Mouse (Mus musculus) gastrocnemius, postnatal 10 days (tissue): ENCODE results near the gene Dip2a. TPM values are rescaled to one million over a fixed set of nuclear protein-coding genes. Genes with fewer than 3 reads are reported as not detected.
A peak's percentile ranks its signal among the peaks of the same experiment; 100 is the strongest.

ENCODE experiments used
- DNase-seq: peaks from one replicate; pipeline ENCODE4 v3.0.0; 2021; ENCODE audit warnings: mixed read lengths
- total RNA-seq, 2 experiments: library from RNA; stranded (reverse); gene quantifications; 2 replicates each; pipeline ENCODE4 v1.2.3; 2021

Gene Dip2a
- total RNA-seq, 2 experiments from 2014 or later = 11.0 to 16.9 TPM

DNA sequence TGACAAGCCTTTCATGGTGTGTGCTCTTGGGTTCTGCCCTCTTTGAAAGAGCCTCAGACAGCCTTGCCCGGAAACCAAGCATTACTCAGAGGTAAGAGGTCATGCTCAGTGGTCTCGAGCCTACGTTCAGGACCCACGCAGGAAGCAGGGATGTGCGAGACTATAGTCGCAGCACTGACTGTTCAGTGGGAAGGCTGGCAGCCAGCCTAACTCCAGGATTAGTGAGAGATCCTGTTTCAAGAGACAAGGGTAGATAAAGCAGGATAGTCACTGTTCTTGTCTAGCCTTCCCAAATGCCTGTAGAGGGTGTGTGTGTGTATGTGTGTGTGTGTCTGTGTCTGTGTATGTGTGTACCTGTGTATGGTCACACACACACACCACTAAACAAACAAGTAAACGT, 28.9 kb downstream of the Dip2a start:
- no peak for DNase-seq

DNA sequence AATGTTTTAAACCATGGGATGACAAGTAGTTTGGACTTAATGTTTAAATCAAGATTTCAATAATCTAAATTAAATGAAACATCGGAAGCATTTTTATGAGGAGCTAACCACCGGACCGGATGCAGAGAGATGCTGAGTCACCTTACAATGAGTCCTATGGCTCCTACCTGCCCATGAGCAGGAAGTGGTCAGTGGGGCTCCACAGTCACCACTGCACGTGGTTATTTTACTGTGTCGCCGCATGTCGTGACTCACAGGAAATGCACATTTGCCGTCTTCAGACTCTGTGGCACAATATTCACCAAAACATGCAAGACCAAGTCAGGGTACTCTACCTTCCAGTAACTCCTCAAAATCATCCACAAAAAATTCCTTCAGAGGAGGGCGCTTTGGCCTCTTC, 38.4 kb downstream of the Dip2a start:
- DNase-seq = no peak

DNA sequence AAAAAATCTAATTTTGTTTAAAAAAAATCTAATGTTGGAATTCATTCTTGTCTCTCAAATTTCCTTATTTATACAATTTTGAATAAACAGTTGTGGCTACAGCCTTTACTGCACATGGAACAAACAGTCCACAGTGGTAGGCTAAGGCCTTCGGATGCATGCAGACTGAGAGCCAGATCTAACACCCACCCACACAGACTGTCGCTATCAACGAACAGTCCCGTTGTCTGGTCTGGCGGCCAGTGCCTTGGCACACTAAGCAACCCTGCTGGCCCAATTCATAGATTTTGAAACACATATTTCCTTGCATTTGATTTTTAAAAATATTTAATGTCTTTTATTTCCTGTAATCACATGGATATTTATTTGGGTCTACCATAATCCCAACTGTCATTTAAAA, 45.0 kb downstream of the Dip2a start:
- DNase-seq = no peak

DNA sequence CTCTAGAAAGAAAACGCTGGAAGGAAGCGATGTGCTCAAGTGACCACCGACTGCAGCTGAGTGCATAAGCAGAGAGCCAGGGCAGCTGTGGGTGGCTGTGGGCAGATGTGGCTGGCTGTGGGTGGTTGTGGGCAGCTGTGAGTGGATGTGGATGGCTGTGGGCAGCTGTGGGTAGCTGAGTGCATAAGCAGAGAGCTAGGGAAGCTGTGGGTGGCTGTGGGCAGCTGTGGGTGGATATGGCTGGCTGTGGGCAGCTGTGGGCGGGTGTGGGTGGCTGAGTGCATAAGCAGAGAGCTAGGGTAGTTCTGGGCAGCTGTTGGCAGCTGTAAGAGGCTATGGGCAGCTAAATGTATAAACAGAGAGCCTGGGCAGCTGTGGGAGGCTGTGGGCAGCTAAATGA, 51.9 kb downstream of the Dip2a start:
- DNase-seq = no peak

DNA sequence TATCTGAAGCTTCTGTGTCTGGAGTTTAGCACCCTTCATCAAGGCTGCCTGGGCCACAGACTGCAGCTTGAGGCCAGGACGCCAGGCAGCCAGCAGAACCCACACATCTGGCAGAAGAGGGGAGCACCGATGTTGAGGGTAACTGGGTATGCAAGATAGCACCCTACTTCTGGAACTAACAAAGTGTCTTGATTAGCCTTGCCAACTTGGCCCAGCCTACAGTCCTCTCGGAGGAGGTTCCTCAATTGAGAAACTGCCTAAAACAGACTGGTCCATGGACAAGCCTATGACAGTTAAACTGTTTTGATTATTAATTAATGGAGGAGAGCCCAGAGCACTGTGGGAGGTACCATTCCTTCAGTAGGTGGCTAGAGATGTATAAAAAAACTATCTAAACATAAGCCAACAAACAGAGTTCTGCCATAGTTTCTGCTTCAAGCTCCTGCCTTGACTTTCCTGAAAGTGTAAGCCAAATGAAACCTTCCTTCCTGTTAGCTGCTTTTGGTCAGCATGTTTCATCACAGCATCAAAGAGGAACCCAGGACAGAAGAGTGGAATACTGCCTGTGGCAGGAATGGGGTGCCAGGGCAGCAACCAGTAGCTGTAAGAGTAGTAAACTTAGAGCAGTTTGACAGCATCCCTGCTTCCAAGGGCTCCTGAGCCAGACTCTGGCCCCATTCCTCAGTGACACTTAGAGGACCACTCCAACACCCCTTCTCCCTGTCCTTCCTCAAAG, 55.0 kb downstream of the Dip2a start:
- DNase-seq = no peak

DNA sequence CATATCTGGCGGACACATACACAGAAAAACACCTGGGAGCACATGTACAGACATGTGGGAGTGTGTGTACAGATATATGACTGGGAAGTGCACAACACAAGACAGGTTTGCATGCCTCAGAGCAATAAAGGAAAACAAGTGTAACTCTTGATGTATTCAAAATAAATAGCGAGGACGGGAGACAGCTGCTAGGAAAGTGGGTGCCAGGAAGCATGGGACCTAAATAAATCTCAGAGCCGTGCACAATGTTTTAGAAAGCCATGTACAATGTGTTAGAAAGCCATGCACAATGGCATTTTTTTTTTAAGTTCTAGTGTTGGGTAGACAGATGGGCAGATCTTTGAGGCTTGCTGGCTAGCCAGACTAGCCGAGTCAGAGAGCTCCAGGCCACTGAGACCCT, 56.0 kb downstream of the Dip2a start:
- no peak for DNase-seq

DNA sequence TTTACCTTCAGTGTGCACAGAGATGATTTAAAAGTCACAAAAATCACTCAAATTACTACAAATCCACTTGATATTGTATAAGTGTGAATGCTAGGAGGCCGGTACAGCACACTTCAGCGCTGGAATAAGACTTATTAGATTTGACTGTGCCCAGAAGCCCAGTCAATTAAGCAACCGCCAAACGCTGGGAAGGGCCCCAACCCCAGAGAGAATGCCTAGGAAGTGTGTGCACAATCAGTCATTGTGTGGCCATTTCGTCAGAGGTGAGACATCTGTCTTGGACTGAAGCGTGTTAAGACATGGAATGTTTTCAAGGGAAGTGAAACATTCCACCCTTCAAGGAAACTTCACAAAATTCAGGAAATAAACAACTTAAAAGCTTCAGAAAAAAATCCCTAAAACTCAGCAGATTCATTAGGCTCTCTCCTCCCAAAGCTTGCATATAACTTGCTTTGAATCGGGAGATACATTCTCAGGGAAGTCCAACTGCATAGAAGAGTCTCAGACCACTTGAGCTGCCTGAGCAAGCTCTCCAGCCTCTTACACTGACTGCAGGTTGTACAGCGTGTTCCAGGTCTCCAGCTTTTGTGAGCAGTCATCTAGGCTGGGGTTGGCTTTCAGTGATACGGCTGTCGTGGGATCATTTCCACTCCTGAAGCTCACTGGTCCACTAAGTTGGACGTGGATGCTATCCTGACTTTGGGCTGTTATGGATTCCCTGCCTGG, 56.7 kb downstream of the Dip2a start:
- no peak for DNase-seq

DNA sequence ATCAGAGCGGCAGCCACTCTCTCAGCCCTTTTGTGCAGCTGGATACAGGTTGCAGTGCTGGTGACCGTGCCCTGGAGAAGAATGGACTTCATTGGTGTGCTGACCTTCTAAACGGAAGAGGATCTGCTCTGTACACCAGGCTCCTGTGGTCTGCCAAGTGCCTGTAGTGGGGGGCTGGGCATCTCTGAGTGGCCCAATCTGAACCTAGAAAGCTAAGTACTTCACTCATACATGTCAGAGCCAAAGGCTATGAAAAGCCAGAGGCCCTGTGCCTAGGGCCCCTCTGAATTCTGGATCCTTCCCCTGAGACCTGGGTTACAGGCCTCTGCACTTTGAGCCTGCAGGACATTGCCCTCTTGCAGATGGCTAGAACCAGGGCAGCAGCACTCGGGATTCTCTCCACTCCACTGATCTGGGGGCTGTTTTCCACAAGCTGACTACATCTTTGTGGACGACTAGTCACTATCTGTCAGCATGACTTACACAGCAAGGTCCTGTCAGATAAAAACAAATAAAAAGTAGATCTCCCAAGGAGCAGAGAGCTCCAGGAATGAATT, 66.5 kb downstream of the Dip2a start:
- DNase-seq = no peak

DNA sequence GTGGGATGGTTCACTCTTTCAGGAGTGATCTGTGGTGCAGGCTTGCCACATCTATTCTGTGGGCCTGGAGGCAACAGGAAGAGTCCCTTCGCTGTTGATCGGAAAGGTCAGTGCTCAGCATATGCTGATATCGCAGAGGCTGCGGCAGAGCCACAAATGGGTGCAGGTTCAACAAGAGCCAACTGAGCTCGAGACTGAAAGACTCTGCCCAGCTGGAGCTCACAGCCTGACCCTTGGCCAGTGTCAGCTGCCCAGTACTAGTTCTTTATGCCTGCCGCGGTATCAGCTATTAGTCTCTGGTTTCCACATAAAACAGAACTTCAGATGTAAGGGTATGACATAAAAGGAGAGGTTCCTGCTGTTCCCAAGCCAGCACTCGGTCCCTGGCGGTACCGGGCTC, 69.8 kb downstream of the Dip2a start:
- no peak for DNase-seq

DNA sequence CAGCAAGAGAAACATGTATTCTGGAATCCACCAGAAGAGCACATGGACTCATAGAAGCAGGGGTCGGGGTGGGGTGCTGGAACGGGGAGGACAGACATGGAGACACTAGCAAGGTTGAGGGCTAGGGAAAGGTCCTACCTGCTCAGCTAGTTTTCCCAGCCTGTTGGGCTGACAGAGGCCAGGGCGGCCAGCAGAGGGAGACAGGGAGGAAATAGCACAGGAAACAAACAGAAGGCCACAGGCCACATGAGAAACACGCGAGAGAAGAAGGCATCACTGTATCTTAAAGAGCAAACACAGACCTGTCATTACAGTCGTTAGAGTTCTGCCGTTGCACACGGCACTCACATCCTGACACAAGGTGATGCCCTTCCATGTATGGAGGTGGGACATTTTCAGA, 73.9 kb downstream of the Dip2a start:
- DNase-seq = peak; percentile 36

DNA sequence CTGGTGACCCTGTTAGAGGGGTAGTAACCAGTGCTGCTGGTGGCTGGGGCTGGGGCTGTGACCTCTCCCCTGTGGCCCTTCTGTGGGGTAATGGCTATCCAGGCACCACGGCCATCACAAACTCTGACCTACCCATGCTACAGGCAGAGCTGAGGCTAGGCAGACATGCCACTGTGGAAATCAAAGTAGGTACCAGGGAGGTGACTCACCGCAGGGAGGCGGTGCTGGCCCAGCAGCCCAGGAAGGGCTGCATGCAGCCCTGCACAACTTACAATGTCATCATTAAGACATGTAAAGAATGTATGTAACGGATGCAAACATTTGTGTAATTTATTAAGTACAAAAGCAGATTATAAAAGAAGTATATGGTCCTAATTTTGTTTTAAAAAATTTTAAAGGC, 82.7 kb downstream of the Dip2a start:
- DNase-seq = no peak

DNA sequence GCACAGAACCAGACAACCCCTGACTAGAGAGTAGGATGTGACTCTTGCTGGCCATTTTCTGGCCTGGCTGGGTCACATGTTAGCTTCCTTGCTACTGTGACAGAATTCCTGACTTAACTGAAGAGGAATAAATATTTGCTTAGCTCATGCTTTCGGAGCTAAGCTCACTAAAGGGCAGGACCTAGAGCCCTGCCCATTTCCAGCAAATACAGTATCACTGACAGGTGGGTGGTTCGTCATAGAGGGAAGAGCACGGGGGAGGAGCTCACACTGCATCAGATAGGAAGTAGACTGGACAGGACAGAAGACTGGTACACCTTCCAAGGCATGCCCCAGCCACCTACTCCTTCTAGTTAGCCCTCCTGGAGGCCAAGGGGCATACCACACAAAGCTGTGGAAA, 83.6 kb downstream of the Dip2a start:
- no peak for DNase-seq

DNA sequence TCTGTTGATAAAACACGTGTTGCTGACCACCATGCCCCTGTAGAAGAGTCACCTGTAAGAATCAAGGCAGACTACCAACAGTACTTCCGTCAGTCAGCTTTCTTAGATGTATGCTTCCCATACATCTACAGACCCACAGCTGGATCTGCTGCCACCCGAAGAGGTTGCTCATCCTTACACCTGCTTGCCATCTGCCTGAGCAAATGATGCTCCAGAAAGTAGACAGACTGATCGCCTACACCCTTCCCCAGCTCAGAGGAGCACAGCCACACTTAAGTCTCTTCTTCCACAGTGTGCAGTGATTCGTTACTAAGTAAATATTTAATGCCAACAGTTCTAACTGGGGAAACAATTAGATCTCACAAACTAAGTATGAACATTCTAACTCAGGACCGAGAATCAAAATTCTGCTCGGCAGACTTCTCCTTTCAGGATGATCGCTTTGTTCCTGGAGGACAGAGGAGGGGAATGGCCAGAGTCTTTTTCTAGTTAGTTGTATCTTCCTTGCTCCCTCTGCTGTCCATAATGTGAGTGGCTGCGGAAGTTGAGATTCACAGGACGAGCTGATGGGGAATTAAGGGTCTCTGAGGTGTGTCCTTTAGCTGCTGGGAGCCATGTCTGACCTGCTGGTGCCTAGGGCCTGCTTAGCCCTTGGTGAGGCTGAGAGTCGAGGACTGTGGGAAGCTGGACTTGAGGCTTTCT, 84.6 kb downstream of the Dip2a start:
- DNase-seq = no peak

DNA sequence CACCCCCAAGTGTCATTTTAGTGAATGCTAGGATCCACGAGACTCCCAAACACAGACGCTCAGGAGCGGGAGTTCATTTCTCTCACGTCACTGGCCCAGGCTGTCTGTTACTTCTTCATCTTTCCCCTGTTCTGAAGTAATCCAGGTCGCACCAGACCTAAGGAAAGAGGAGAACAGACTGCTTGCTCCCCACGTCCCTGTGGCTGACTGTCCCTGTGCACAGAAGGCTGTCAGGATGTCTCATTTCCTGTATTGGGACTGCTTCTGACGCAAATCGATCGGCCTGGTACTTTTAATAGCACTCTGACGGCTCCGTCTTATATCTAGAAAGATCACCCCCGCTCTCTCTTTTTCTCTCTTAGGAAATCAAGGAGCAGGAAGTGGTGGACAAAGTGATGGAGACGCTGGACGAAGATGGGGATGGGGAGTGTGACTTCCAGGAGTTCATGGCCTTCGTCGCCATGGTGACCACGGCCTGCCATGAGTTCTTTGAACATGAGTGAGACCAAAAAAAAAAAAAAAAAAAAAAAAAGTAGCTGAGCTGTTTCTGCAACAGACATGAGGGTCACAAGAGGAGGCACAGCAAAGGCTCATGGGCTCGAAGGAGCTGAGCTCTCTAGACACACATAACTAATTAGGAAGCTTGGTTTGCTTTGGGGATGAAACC, 85.4 kb downstream of the Dip2a start:
- no peak for DNase-seq

DNA sequence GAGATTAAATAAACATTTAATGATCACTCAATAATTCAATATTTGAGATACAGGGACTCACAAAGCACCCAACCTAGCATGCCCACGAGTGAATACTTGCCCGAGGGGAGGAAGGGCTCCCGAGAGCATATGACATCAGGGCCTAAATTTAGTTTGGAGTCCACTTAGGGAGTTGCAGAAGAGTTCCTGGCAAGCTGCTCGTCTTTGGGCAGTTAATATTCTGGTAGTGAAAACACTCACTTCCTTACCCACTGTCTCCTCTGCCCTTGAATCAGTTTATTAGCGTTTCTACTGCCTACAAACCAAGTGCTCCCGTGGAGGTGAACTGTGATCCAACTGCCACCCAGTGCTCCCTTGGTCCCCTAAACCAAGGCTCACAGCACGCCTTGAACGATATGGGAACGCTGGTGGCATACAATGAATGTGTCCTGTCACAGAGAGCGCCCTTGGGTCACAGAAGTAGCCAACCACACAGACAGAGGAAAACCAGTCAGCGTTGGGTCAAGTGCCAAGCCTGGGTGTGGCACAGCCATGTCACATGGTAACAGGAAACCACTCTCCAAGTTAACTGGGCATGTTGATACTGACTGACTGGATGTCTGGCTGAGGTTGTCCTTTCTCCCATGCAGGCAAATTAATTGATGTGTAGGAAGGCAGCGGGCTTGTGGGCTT, 87.2 kb downstream of the Dip2a start:
- DNase-seq = peak; percentile 51

DNA sequence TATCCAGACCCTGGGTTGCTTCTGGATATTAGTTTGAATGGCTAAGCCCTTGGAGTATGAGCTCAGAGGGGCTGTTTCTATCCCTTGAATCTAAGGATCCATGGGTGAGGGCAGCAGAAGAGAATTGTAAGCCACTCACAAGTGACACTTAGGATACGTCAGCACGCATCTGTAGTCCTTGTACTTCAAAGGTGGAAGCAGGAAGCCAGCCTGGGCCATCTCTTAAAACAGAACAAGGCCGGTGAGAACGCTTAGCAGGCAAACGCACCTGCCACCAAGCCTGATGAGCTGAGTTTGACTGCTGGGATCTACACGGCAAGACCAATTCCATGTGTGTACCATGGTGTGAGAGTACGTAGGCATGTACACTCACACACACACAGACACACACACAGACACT, 87.9 kb downstream of the Dip2a start:
- no peak for DNase-seq

DNA sequence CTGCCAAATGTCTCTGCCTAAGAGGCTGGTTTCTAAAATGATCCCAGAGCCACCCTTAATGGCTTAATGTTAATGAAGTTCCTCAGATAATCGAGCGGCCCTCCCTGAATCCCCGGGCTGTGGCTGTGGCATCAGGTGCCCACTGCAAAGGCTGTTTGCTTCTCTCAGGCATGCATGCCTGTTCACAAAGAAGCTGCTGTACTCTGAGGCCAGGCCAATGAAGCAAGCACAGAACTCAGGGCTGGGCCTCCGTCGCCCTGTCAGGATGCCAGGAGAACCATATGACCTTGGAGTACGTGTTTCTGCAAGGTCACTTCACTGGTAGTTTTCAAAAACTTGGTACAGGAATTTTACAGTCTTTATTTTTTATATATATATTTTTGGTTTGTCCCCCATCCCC, 89.5 kb downstream of the Dip2a start:
- no peak for DNase-seq

DNA sequence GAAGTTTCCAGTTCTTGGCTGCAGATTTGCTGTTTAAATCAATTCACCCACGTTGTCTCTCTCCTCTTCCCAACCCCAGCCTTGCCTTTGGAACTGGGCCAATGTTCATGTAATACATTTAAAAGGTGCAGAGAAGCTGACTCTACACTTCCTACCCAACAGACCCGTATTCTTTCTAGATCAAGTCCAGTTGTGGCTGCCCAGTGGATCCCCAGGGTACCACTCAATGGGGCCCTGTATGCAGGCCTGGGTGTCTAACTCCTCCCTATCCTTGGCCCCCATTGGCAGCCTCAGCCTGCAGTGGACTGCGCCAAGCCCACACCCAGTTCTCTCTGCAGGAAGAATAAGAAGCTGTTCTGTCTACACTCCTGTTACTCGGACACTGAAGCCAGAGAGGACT, 91.6 kb downstream of the Dip2a start, which contains the start of gene S100b:
Gene S100b (plus strand): TSS at position 318 of the 400 bp plus-strand sequence.
- peak; percentile 15 for DNase-seq

DNA sequence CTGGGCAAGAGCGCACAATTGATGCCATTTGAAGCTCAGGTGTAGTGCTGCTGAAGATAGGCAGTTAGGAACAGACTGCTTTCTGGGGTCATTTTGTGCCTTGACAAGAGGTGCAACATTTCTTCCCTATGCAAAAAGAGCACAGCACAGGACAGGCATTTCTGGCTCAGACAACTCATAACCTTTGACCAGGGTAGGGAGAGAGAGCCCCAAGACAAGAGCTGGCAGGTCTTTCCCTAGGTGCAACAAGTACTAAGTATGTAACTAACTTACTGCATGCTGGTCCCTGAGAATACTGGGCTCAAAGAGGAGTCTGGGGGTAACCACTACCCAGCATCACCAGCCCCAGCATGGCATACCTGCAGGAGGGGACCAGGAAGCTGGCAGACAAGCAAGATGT, 92.0 kb downstream of the Dip2a start:
- no peak for DNase-seq

DNA sequence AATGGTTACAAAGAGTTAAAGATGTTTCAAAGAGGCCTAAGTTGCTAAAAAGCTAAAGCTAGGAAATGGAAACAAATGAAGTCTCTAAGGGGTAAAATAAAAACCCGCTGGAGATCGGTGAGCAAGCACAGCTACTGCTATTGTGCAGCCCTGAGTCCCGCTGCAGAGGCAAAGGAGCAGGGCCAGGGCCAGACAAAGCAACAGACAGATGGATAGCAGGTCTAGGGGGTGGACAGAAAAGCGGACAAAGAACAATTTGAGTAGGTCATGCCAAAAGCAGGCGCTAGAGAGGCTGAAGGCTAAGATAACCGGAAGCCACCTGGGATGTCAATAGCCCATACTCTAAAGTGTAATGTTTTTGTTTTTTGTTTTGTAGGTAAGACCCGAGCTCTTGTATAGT, 94.2 kb downstream of the Dip2a start:
- DNase-seq = no peak

DNA sequence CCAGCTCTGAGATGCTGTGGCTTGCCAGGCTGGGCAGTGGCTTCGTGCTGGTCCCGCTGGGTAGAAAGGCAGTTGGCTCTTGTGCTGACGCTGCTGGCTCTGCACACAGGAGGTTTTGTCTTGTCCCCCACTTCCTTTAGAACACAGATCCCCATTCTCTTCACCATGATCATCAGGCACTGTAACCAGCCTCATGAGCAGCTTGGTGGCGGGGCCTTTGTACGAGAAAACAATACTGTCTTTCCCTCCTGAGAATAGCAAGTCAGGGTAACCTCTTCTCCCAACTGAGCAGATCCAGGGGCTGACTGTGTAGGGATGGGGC, 96.5 kb downstream of the Dip2a start:
- DNase-seq = no peak
